Mouse (Mus musculus) hindbrain, embryonic 11.5 days (tissue): ENCODE results near the gene Gm44511. TPM values are rescaled to one million over a fixed set of nuclear protein-coding genes. Genes with fewer than 3 reads are reported as not detected.
"Not testable (repeated sequence)": the region's sequence is repeated elsewhere in the genome, so short reads cannot be mapped to it uniquely, and the experiment has no call there.

Source experiments
- ATAC-seq: fragments of 200-750 bp; cut with Nextera tagmentation; 2 replicates; pipeline ENCODE4 v1.8.0; 2017; ENCODE audit warnings: mild to moderate bottlenecking, moderate TSS enrichment, moderate library complexity; ENCODE audit not compliant: low FRiP score
- DNase-seq: peaks from one replicate; pipeline ENCODE4 v3.0.0-alpha.2; 2015; ENCODE audit warnings: low spot score
- H3K27ac ChIP-seq: fragments of 300-500 bp; sonication (generic); 2 replicates; pipeline ENCODE4 v1.5.1; 2014; ENCODE audit warnings: mild to moderate bottlenecking, low read depth, low read length
- H3K27me3 ChIP-seq: fragments of 300-500 bp; sonication (generic); 2 replicates; pipeline ENCODE4 v1.6.1; 2014; ENCODE audit warnings: mild to moderate bottlenecking, low read length, moderate library complexity, mixed read lengths; ENCODE audit not compliant: control insufficient read depth, insufficient read depth
- H3K36me3 ChIP-seq: fragments of 300-500 bp; sonication (generic); 2 replicates; pipeline ENCODE4 v1.6.1; 2014; ENCODE audit warnings: mild to moderate bottlenecking, low read length, moderate library complexity, mixed read lengths; ENCODE audit not compliant: control insufficient read depth, insufficient read depth
- H3K4me1 ChIP-seq: fragments of 300-500 bp; sonication (generic); replicated peaks from 2 replicates; pipeline ENCODE4 v1.6.1; 2014; ENCODE audit warnings: low read length, mixed read lengths; ENCODE audit not compliant: control insufficient read depth, insufficient read depth
- H3K4me2 ChIP-seq: fragments of 300-500 bp; sonication (generic); replicated peaks from 2 replicates; pipeline ENCODE4 v1.6.1; 2014; ENCODE audit warnings: mild to moderate bottlenecking, low read depth, low read length
- H3K4me3 ChIP-seq: fragments of 300-500 bp; sonication (generic); 2 replicates; pipeline ENCODE4 v1.5.1; 2014; ENCODE audit warnings: low read depth, low read length
- H3K9ac ChIP-seq: fragments of 300-500 bp; sonication (generic); 2 replicates; pipeline ENCODE4 v1.6.1; 2014; ENCODE audit warnings: low read depth, low read length
- H3K9me3 ChIP-seq: fragments of 300-500 bp; sonication (generic); 2 replicates; pipeline ENCODE4 v1.6.1; 2016; ENCODE audit warnings: low read length; ENCODE audit not compliant: control insufficient read depth
- WGBS: fragments of 180-500 bp; shearing (Covaris S2); extraction: QIAGEN DNeasy Blood & Tissue Kit; methylation state at CpG from one replicate; pipeline ENCODE4 v1.1.7; 2014; 5-methylcytosine and 5-hydroxymethylcytosine counted together
- polyA plus RNA-seq: library from polyadenylated mRNA; unstranded; fragments of >200 nt; fragmentation: Nextera tagmentation; extraction: Ambion mirVana; gene quantifications from 2 replicates; pipeline ENCODE4 v1.2.1, GENCODE M21; 2014

The Gm44511 gene
- polyA plus RNA-seq, 1 experiment from 2014 or later = not detected

GRCm38 (mm10) chr6:128843479-128843992 is 17.4 kb upstream of the Gm44511 start:
- H3K4me2 ChIP-seq = peak overlapping the region; percentile 68
- H3K27ac ChIP-seq = peak overlapping the region; percentile 78
- peak; percentile 36 for ATAC-seq
- H3K9ac ChIP-seq = peak overlapping the region; percentile 83
- H3K9me3 ChIP-seq = no peaks in the 10 kb centered on the region
- peak overlapping the region; percentile 79 for H3K4me3 ChIP-seq
- no peaks in the 10 kb centered on the region for H3K36me3 ChIP-seq
- H3K4me1 ChIP-seq = no peaks in the 10 kb centered on the region
- under 1% methylated on average over 22 of the region's 22 CpGs for WGBS
- no peaks in the 10 kb centered on the region for H3K27me3 ChIP-seq
- peak; percentile 78 for DNase-seq

- H3K27me3 ChIP-seq = no peaks in the 10 kb centered on the region
- under 1% methylated on average over 43 of the region's 44 CpGs for WGBS
- peak overlapping the region; percentile 78 for H3K27ac ChIP-seq
- DNase-seq = peak; percentile 98
- H3K9me3 ChIP-seq = no peaks in the 10 kb centered on the region
- H3K4me2 ChIP-seq = peak overlapping the region; percentile 68
- H3K9ac ChIP-seq = peak overlapping the region; percentile 83
- H3K4me3 ChIP-seq = peak overlapping the region; percentile 79
- ATAC-seq = peak; percentile 73
- H3K4me1 ChIP-seq = no peaks in the 10 kb centered on the region
- no peaks in the 10 kb centered on the region for H3K36me3 ChIP-seq
Observed at GRCm38 (mm10) chr6:128842945-128843478, 16.9 kb upstream of the Gm44511 start.

- Histone ChIP-seq H3K9me3 (no peaks in the 10 kb centered on the region), H3K27ac (peak overlapping the region; percentile 67; the same call in 1 of the 2 replicates), H3K4me1 (no peaks in the 10 kb centered on the region), H3K27me3 (no peaks in the 10 kb centered on the region), H3K4me2 (peak overlapping the region; percentile 68), H3K36me3 (no peaks in the 10 kb centered on the region), H3K4me3 (peak overlapping the region; percentile 79), H3K9ac (peak overlapping the region; percentile 70)
- under 1% methylated on average over 20 of the region's 20 CpGs for WGBS
- ATAC-seq = no peak
- no peak for DNase-seq
Observed at GRCm38 (mm10) chr6:128842356-128842944, 16.3 kb upstream of the Gm44511 start.

GRCm38 (mm10) chr6:128841327-128842089 is 15.4 kb upstream of the Gm44511 start:
- Histone ChIP-seq H3K36me3 (no peaks in the 10 kb centered on the region), H3K27ac (no peak overlapping the region), H3K9ac (no peak overlapping the region), H3K4me1 (no peaks in the 10 kb centered on the region), H3K27me3 (no peaks in the 10 kb centered on the region), H3K4me2 (peak overlapping the region; percentile 68), H3K9me3 (no peaks in the 10 kb centered on the region), H3K4me3 (peak overlapping the region; percentile 79)
- WGBS = 45% methylated on average over 4 of the region's 4 CpGs
- peak; percentile 12 for DNase-seq
- no peak for ATAC-seq

GRCm38 (mm10) chr6:128840669-128841068 is 14.6 kb upstream of the Gm44511 start:
- H3K27ac ChIP-seq, H3K9me3 ChIP-seq, H3K9ac ChIP-seq, H3K36me3 ChIP-seq, H3K4me2 ChIP-seq, H3K27me3 ChIP-seq, H3K4me3 ChIP-seq, DNase-seq, ATAC-seq, H3K4me1 ChIP-seq: not testable (repeated sequence)
- WGBS = 84% methylated on average over 3 of the region's 3 CpGs

- WGBS = 60% methylated on average over 7 of the region's 7 CpGs
- H3K4me3 ChIP-seq = peak overlapping the region; percentile 66
- DNase-seq = peak; percentile 9
- H3K27me3 ChIP-seq = no peaks in the 10 kb centered on the region
- no peak for ATAC-seq
- no peak overlapping the region for H3K27ac ChIP-seq
- no peak overlapping the region for H3K9ac ChIP-seq
- H3K36me3 ChIP-seq = no peaks in the 10 kb centered on the region
- H3K4me1 ChIP-seq = no peaks in the 10 kb centered on the region
- H3K4me2 ChIP-seq = no peak overlapping the region
- no peaks in the 10 kb centered on the region for H3K9me3 ChIP-seq
Observed at GRCm38 (mm10) chr6:128839921-128840320, 13.8 kb upstream of the Gm44511 start.

GRCm38 (mm10) chr6:128839266-128839771 is 13.2 kb upstream of the Gm44511 start:
- Histone ChIP-seq H3K4me2 (peak overlapping the region; percentile 45), H3K4me1 (no peaks in the 10 kb centered on the region), H3K4me3 (peak overlapping the region; percentile 66), H3K27me3 (no peaks in the 10 kb centered on the region), H3K36me3 (no peaks in the 10 kb centered on the region), H3K9me3 (no peaks in the 10 kb centered on the region), H3K9ac (peak overlapping the region; percentile 29), H3K27ac (peak overlapping the region; percentile 30)
- ATAC-seq = peak; percentile 22
- WGBS = under 1% methylated on average over 17 of the region's 17 CpGs
- DNase-seq = peak; percentile 90

GRCm38 (mm10) chr6:128838342-128839265 is 12.5 kb upstream of the Gm44511 start:
- Histone ChIP-seq H3K36me3 (no peaks in the 10 kb centered on the region), H3K4me1 (no peaks in the 10 kb centered on the region), H3K9ac (peak overlapping the region; percentile 82), H3K27me3 (no peaks in the 10 kb centered on the region), H3K27ac (peak overlapping the region; percentile 64), H3K4me2 (peak overlapping the region; percentile 45), H3K4me3 (peak overlapping the region; percentile 66), H3K9me3 (no peaks in the 10 kb centered on the region)
- ATAC-seq = peak; percentile 62
- WGBS = under 1% methylated on average over 49 of the region's 49 CpGs
- DNase-seq = peak; percentile 92
